Mouse (Mus musculus) spleen, adult 2 months (tissue): ENCODE data around the gene Zfp566. TPM values are rescaled to one million over a fixed set of nuclear protein-coding genes. Genes with fewer than 3 reads are reported as not detected.

Experiments
- DNase-seq, 2 experiments: peaks; one replicate each; pipeline versions ENCODE4 v3.0.0 to v3.0.0-alpha.2; 2012 to 2021; ENCODE audit warnings: low spot score in 2 of 2, low read depth in 1 of 2
- H3K27ac ChIP-seq: fragments of 200-500 bp; 2 replicates; pipeline ENCODE4 v1.5.1; 2012; ENCODE audit warnings: low read length, inconsistent platforms; ENCODE audit not compliant: insufficient read depth
- H3K27me3 ChIP-seq: fragments of 200-500 bp; 2 replicates; pipeline ENCODE4 v1.6.1; 2012; ENCODE audit warnings: mild to moderate bottlenecking, moderate library complexity, low read length, inconsistent platforms; ENCODE audit not compliant: control insufficient read depth, insufficient read depth
- H3K36me3 ChIP-seq: fragments of 200-500 bp; 2 replicates; pipeline ENCODE4 v1.6.1; 2012; ENCODE audit warnings: mild to moderate bottlenecking, low read length, inconsistent platforms; ENCODE audit not compliant: control insufficient read depth, insufficient read depth
- H3K4me1 ChIP-seq: fragments of 200-500 bp; 2 replicates; pipeline ENCODE4 v1.6.1; 2011; ENCODE audit warnings: inconsistent platforms; ENCODE audit not compliant: control insufficient read depth, insufficient read depth, insufficient read length
- H3K4me3 ChIP-seq: fragments of 200-500 bp; 2 replicates; pipeline ENCODE4 v1.5.1; 2011; ENCODE audit warnings: mild to moderate bottlenecking, inconsistent platforms; ENCODE audit not compliant: insufficient read depth, insufficient read length; ENCODE audit errors: extremely low read depth
- CTCF ChIP-seq: fragments of 200-500 bp; IDR thresholded peaks from 2 replicates; pipeline ENCODE4 v1.5.1; 2011; ENCODE audit warnings: mild to moderate bottlenecking, inconsistent platforms; ENCODE audit not compliant: insufficient read depth, insufficient read length, insufficient replicate concordance; ENCODE audit errors: extremely low read depth
- POLR2A ChIP-seq: fragments of 200-500 bp; IDR thresholded peaks from 2 replicates; pipeline ENCODE4 v1.6.1; 2011; ENCODE audit warnings: low read depth, low read length, inconsistent platforms
- WGBS: fragments of 180-500 bp; shearing (Covaris S2); methylation state at CpG from one replicate; pipeline ENCODE4 v1.1.7; 2018; 5-methylcytosine and 5-hydroxymethylcytosine counted together
- polyA plus RNA-seq: library from polyadenylated mRNA; depleted of rRNA; stranded (reverse); fragments of >200 nt; gene quantifications from 2 replicates; pipeline ENCODE4 v1.2.3, GENCODE M21; 2012; rRNA removed

Gene Zfp566
- polyA plus RNA-seq, 1 experiment = 2.2 TPM

DNA sequence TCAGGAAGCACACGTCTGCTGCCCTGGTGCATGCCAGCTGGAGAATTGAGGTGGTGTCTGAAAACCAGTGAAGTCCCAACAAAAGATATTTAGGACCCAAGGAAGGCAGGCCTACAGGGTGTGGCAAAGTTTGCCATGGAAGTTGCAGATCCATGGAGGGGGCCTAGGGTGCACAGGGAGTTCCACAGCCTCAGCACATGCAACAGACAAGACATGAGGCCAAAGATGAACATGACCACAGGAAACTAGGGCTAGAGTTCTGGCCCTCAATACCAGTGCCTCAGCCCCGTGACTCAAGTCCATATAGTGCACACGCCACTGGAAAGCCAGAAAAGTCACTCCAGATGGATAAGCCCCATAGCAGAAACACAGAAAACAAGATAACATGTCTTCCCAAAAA is 61.8 kb downstream of the Zfp566 start:
- Histone ChIP-seq H3K4me1 (no peaks in the 10 kb centered on the region), H3K27me3 (no peaks in the 10 kb centered on the region), H3K36me3 (no peaks in the 10 kb centered on the region; the same call in 1 of the 2 replicates), H3K4me3 (no peak overlapping the region), H3K27ac (no peak overlapping the region)
- TF ChIP-seq CTCF (no peak), POLR2A (no peak)
- DNase-seq = no peak
- 96% methylated on average over 3 of the region's 3 CpGs for WGBS

Other genes with a start within 250 kb of the Zfp566 start
- 0.37 and 0.39 TPM in 2 replicates for gene Zfp940, start 236.9 kb downstream of the Zfp566 start, polyA plus RNA-seq
- 0.99 and 1.2 TPM in 2 replicates for gene Zfp420, start 230.5 kb downstream of the Zfp566 start, polyA plus RNA-seq
- 0.93 and 1.0 TPM in 2 replicates for gene Zfp27, start 184.0 kb downstream of the Zfp566 start, polyA plus RNA-seq
- gene Zfp383, start 182.3 kb downstream of the Zfp566 start, polyA plus RNA-seq = 0.31 and 0.35 TPM in 2 replicates
- 4.0 and 6.0 TPM in 2 replicates for gene Zfp74, start 136.4 kb downstream of the Zfp566 start, polyA plus RNA-seq
- 3.0 and 3.1 TPM in 2 replicates for gene Zfp568, start 106.6 kb downstream of the Zfp566 start, polyA plus RNA-seq
- 1.1 and 1.4 TPM in 2 replicates for gene Zfp14, start 39.1 kb downstream of the Zfp566 start, polyA plus RNA-seq
- 0.40 and 0.81 TPM in 2 replicates for gene Zfp82, start 17.6 kb downstream of the Zfp566 start, polyA plus RNA-seq
- gene Gm26920, start 117 bp downstream of the Zfp566 start, polyA plus RNA-seq = 0.16 TPM in 1 of 2 replicates, not detected in the other
- 9.3 and 11.3 TPM in 2 replicates for gene Zfp260, start 4.2 kb upstream of the Zfp566 start, polyA plus RNA-seq
- gene Zfp382, start 31.4 kb upstream of the Zfp566 start, polyA plus RNA-seq = 0.92 and 1.9 TPM in 2 replicates
- 7.3 and 8.8 TPM in 2 replicates for gene Zfp146, start 79.2 kb upstream of the Zfp566 start, polyA plus RNA-seq
- 0.43 and 0.52 TPM in 2 replicates for gene Cox7a1, start 93.6 kb upstream of the Zfp566 start, polyA plus RNA-seq
- gene Capns1, start 108.3 kb upstream of the Zfp566 start, polyA plus RNA-seq = 414 and 469 TPM in 2 replicates
- 51.5 and 60.8 TPM in 2 replicates for gene Polr2i, start 141.4 kb upstream of the Zfp566 start, polyA plus RNA-seq
- gene Tbcb, start 141.7 kb upstream of the Zfp566 start, polyA plus RNA-seq = 21.5 and 24.6 TPM in 2 replicates
- gene Ovol3, start 145.2 kb upstream of the Zfp566 start, polyA plus RNA-seq = 0.13 TPM in 1 of 2 replicates, not detected in the other
- 0.14 and 0.18 TPM in 2 replicates for gene Thap8, start 189.6 kb upstream of the Zfp566 start, polyA plus RNA-seq
- gene Wdr62, start 189.9 kb upstream of the Zfp566 start, polyA plus RNA-seq = 15.7 and 21.5 TPM in 2 replicates
- 10.0 and 13.2 TPM in 2 replicates for gene Clip3, start 201.2 kb upstream of the Zfp566 start, polyA plus RNA-seq
- 86.3 and 144 TPM in 2 replicates for gene Alkbh6, start 218.2 kb upstream of the Zfp566 start, polyA plus RNA-seq
- 14.7 and 21.1 TPM in 2 replicates for gene Syne4, start 224.3 kb upstream of the Zfp566 start, polyA plus RNA-seq
- 0.58 and 0.89 TPM in 2 replicates for gene E130208F15Rik, start 231.2 kb upstream of the Zfp566 start, polyA plus RNA-seq
- 13.4 and 25.8 TPM in 2 replicates for gene Sdhaf1, start 233.4 kb upstream of the Zfp566 start, polyA plus RNA-seq